Mouse (Mus musculus): Measurements from ENCODE around the gene Kcnj6. TPM values are rescaled to one million over a fixed set of nuclear protein-coding genes. Genes with fewer than 3 reads are reported as not detected.
A peak's percentile ranks its signal among the peaks of the same experiment; 100 is the strongest.
"Not testable (repeated sequence)": the region's sequence is repeated elsewhere in the genome, so short reads cannot be mapped to it uniquely, and the experiment has no call there.

The Kcnj6 gene
- total RNA-seq, 4 experiments from 2014 or later: not detected

DNA sequence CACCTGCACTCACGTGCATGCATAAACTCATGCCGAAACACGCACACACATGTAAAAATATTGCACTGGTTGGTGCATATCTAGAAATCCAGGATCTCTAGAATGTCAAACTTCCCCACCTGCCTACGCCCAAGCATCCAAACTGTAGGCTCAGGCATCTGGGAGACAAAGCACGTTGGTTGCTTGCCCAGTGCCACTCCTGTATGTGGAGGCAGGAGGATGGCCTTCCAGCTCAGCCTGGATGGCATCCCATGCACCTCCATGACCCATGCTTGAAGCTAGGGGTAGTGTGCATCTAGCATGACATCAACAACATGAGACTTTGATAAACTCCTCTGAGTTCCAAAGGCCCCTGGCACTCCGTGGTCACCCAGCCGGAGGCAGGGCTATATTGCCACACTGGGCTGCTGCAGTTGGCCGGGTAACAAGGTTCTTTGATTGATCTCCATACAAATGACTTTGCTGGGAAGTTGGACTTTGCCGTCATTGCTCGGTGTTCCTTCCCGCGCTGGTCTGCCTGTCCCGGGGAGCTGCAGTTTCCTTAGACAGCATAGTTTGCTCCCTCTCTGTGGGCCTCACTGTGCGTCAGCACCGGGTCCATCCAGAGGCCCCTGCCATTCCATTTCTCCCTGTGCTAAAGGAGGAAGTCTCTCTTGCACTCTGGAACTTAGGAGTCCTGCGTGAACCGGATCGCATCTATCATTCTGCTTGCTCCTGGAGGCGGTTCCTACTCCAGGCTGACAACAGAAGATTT lies 144.9 kb downstream of the Kcnj6 start:
- DNase-seq (ENCODE audit: low spot score): no peak

DNA sequence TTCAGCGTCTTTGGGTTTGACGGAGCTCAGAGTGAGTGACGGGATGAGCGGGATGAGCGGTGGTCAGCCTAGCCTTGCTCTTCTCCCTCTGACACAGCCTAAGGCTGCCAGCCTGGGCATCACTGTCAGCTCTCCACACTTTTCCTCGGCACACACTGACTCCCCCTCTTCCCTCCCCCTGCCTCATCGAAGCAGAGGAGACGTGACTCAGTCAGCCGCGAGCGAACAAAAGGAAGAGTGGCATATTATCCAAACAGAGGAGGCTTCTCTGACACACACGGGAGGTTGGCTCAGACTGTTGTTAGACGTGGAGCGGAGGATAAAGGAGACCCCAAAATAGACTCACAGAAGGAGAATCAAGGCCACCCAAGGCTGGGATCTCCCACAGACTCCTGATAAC lies 147.1 kb downstream of the Kcnj6 start:
- no peak for DNase-seq (ENCODE audit: low spot score)

DNA sequence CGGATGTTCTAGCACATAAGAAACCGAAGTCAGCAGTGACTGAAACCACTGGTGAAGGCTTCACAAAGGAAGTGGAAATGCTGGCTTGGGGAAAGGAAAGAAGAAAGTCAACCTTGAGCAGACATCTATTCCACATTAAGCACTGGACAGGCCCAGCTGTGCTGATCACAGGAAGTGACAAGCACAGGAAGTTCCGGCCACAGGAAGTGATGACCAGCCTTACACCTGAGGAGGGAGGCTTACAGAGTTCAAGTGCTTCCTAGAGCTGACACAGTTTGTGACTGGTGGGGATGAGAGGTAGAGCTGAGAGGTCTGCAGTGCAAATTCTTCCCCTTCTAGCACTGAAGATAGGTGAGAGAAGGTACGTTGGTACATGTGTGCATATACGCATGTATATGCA lies 151.5 kb downstream of the Kcnj6 start:
- no peak for DNase-seq (ENCODE audit: low spot score)

DNA sequence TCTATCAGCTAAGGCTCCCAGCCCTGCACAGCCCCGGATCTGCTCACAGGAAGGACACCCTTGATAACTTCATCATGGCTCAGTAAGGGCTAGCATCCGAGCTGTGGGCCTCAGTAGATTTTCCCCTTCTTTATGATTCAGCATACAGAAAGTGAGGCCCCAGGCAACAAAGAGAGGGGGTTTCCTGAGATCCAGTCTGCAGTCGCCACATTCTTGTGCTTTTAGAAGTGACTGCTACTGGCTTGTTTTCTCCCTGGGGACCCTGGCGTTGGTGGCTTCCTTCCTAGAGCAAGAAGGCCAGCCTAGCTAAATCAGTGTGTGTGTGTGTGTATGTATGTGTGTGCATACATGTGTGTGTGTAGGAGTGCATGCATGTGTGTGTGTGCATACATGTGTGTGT lies 152.7 kb downstream of the Kcnj6 start:
- DNase-seq (ENCODE audit: low spot score): no peak

DNA sequence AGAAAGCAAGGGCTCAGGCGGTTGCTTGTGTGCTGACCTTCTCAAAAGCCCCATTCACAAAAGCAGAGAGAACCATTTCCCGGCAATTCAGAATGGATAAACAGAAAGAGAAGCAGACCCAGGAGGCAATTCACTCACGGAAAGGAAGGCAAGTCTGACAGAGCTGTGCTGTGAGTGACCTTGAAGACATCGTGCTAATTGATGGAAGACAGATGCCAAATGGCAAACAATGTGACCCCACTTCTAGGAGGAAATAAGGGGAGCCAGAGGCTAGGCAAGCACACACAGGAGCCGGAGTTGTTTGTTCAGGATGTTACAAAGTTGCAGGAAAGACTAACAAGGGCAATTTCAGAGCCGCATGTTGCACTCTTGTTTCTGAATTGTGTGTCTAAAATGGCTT lies 158.1 kb downstream of the Kcnj6 start:
- DNase-seq (ENCODE audit: low spot score): no peak

DNA sequence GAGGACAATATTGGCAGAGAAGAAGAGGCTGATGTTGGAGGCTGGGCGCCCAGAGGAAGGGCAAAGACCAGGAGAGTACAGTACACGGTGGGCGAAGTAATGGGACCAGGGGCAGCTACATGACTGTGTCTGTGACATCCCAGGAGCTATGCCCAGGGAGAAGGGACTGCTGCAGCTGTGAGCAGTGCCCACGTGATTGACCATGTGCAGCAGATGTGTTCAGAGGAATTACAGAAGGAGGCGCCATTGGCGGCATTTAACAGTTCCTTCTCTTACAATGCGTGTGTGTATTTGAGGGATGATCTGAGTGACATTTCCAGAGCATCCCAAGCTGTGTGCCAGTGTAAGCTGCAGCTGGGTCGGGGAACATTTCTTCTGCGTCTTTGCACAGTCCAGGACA lies 159.6 kb downstream of the Kcnj6 start:
- no peak for DNase-seq (ENCODE audit: low spot score)

DNA sequence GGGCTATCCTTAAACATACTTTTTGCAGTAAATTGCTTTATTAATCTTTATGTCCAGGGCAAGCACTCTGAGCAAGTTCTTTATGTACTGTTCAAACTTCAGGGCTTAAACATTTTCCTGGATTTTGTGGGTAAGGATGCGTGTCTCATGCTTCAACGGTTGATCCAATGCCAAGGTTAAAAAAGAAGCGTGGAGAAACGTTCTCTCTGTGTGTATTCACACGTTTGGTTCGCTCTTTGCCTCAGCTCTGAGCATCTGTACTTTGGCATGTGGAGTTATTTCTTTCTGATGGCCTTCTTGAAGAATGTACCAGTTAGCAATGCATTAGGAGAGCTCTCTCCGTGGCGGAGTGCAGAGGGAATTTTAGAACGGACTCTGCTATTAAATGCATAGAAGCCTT lies 163.0 kb downstream of the Kcnj6 start:
- DNase-seq (ENCODE audit: low spot score): no peak

DNA sequence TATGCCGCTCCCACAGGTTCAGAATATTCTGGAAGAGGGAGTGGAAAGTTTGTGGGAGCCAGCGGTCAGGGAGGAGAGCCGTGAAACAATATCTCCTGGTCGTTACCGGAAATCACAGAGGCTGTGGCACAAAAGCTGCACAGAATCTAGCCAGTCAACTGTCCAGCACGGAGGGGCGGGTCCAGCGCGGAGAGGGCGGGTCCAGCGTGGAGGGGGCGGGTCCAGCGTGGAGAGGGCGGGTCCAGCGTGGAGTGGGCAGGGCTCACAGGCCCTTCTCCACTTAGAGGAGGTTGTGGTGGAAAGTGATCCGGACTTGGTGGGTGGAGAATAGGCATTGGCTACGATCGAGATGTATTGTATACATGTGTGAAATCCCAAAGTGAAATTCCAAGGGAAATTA lies 169.3 kb downstream of the Kcnj6 start:
- DNase-seq (ENCODE audit: low spot score): no peak

DNA sequence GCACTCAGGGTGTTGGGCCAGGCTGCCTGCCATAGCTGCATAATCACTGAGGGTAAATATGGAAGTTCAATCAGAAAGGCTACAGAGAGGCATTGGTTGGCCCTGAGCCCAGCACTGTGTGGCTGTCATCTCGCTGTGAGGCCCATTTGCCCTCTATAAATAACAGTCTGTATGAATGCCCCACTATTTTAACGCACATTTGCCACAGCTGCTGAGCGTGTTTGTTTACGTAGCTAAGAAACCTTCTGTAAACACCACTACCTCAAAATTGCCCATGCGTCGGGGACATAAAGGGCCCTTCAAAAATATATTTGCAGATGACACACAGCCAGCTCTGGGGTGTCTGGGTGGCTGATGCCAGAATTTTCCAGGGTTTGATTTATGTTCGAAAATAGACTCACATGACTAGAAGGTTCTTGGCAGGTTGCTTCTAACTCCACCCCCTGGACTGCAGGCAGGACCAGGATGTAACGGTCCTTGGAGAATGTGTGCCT lies 170.4 kb downstream of the Kcnj6 start:
- DNase-seq (ENCODE audit: low spot score): peak; percentile 65

DNA sequence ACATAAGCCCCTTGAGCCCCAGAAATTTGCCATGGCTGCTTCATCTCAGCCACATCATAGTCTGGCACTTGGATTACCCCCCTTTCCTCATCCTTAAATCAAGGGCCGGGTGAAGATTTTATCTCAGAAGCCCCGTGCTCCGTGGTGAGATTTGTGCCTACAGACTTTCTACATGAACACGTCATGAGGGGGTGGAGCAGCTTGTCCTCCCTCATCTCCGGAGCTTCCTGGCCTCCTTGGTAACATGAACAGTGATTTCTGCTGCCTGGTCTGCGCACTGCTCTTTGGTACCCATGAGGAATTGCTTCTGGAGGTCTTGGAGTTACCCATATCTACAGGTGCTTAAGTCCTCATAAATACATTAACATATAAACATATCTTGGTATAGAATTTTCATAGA lies 172.2 kb downstream of the Kcnj6 start:
- DNase-seq (ENCODE audit: low spot score): no peak

DNA sequence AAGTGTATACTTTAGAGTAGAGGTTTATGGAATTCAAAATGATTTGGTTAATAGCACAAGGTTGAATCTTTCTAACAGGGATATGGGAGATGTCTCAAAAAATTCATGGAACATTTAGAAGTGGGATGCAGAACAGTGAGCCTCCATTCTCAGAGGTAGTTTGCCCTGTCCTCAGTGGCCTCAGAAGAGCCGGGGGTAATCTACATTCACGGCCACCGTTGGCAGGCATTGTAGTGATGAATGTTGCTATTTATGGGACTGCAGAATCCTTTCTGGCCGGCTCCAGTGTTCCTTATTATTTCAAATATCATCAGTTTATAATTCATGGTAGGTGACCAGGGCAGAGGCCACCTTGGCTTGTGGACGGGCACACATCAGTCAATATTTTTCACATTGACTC lies 174.9 kb downstream of the Kcnj6 start:
- peak; percentile 36 for DNase-seq (ENCODE audit: low spot score)

DNA sequence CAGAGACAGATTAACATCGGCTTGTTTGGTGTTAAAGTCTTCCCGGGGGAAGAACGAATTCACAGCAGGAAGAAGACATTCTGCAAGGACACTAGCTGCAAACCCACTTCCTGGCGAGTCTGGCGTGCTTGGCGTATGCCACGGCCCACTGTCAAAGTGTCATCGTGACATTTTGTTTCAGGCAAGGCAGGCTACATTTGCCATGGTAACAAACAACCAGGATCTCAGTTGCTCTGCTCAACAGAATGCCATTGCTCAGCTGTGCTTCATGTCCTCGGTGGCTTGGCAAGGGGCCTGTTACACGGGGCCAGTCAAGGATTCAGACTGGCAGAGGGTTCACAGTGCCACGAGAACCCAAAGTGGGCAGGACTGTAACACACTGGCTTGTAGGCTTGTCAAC lies 175.9 kb downstream of the Kcnj6 start:
- no peak for DNase-seq (ENCODE audit: low spot score)

DNA sequence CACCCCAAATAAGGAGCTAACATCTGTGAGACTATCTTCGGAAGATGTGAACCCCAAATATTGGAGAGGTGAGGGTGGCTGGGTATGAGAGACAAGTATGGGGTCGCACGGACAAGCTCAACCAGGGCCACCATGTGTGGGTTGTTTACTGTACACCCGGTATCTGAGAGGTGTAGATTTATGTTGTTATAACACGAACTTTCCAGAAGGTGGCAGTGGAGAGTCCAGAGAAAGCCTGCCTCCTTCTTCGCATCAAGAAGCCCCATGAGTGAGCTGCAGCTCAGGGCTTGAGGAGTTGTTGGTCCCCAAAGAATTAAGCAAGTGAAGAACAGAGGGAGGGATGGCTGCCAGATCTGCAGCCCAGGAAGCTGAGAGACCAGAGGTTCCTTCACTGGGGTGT lies 181.1 kb downstream of the Kcnj6 start:
- DNase-seq (ENCODE audit: low spot score): peak; percentile 25

DNA sequence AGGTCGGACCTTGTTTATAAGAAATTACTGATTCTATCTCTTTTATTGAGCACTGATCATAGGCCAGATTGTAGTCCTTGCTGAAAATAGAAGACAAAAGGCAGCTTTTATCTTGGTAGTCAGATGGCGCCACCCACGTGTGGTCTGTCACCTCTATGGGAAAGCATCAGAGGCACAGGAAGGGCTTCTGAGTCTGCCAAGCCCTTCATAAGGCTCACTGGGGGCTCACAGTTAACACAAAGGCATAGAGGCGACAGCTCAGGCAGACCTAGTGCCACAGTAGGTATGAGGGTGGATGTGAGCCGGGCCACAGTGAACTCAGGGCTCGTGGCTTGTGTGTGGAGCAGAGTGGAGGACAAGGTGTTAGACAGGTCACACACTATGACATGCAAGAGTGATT lies 181.6 kb downstream of the Kcnj6 start:
- DNase-seq (ENCODE audit: low spot score): no peak

DNA sequence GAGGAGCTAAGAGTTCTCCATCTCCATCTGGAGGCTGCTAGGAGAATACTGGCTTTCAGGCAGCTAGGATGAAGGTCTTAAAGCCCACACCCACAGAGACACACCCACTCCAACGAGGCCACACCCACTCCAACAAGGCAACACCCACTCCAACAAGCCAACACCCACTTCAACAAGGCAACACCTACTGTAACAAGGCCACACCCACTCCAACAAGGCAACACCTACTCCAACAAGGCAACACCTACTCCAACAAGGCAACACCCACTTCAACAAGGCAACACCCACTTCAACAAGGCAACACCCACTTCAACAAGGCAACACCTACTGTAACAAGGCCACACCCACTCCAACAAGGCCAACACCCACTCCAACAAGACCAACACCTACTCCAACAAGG lies 188.2 kb downstream of the Kcnj6 start:
- not testable (repeated sequence) for DNase-seq (ENCODE audit: low spot score)

DNA sequence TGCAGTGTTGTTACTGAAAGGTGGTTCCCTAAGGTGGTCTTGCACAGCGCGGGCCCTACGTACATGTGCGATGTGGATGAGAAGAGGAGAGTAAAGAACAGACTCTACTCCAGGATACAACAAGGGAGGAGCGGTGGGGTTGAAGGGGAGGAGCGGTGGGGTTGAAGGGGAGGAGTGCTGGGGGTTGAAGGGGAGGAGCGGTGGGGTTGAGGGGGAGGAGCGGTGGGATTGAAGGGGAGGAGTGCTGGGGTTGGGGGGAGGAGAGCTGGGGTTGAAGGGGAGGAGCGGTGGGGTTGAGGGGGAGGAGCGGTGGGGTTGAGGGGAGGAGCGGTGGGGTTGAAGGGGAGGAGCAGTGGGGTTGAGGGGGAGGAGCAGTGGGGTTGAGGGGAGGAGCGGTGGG lies 199.3 kb downstream of the Kcnj6 start:
- no peak for DNase-seq (ENCODE audit: low spot score)

DNA sequence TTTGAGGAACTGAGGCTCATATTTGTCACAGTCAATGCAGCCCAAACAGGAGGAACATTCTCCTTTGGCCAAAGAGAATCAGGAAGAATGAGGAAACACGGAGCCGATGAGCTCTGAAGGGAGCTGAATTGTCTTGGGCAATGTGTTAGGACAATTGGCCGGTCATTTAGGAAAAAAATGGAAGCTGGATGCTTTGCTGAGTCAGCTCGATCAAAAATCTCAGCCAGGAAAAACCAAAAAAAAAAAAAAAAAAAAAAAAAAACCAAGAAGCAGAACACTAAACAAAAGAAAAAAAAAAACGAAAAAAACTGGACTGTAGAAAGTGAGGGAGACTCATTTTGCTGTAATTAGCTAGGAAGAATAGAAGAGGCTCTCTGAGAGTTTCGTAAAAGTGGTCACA lies 200.1 kb downstream of the Kcnj6 start:
- no peak for DNase-seq (ENCODE audit: low spot score)

DNA sequence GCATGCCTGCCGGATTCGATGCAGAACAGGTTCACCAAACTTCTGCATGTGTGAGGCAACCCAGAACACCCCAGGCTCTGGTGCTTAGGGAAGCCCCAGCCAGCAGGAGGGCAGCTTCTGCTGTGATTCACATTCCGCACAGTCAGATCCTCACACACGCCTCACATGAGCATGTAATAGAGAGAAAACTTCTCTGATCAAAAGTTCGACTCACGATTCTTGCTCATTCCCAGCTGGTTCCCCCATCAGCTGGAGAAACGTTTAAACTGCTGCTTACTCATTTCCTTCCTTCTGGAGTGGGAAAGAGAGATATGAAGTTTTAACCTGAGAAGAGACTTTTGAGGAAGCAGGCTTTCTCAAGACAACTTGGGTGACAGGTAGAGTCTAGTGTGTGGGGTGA lies 204.5 kb downstream of the Kcnj6 start:
- no peak for DNase-seq (ENCODE audit: low spot score)

DNA sequence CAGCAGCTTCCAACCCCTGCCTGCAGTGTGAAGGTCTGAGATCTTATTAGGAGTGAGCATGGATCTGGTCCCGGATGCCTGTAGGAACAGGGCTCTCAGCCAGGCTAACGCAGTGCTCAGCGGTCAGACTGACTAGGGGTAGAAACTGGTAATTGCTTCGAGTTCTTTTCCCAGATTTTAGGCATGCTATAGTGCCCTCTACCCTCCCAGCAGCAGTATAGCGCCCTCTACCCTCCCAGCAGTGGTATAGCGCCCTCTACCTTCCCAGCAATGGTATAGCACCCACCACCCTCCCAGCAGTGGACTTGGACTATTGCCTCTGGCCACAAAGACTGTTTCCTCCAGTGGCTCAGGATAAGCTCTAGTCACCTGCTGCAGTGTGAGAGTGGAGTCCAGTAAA lies 207.5 kb downstream of the Kcnj6 start:
- peak; percentile 6 for DNase-seq (ENCODE audit: low spot score)

DNA sequence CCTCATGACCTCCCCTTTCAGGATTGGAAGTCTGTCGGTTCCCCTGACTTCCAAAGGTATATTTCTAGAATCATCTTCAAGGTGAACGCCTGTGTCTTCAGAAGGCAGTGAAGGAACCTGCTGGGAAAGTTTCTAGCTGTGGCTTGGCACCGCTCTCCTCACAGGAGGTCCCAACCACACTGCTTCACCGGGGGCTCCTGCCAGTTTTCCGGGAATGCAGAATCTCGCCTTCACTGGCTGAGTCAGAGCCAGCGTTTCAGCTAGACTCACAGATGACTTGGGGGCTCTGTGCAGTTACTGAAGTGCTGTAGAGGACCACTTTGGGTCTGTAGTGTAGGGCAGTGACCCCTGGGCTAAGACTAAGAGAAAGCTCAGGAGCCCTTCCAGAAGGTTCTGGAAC lies 208.8 kb downstream of the Kcnj6 start:
- DNase-seq (ENCODE audit: low spot score): no peak

DNA sequence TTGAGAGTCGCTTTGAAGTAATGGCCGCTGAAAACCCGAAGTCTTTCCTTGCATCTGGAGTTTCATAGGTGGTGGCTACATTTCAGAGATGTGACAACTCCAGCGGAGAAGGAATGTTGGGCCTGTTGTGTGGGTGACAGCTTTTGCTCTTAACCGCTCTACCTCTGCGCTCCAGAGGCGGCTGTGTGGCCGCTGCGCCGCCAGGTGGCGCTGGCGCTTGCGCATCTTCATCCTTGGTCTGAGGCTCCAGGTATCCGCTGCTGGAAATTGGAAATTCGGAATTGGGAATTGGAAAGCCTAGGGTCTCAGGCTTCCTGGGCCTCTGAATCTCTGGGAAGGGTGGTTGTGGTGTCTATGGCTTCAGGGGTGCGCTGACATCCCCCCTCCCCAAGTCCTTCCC lies 209.3 kb downstream of the Kcnj6 start:
- no peak for DNase-seq (ENCODE audit: low spot score)

DNA sequence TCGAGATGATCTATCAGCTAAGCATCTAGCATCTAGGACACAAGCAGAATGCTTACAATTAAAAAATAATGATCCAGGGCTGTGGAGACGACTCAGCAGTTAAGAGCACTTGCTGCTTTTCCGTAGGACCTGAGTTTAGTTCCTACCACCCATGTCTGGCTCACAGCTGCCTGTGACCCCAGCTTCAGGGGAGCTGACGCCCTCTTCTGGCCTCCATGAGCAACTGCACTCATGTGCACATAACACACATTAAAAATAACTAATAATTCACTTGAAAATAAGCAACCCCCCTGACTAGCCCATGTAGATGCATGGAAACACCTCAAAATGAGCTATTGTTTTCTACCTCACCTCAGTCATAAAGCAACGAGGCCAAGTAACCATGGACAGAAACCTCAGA lies 211.6 kb downstream of the Kcnj6 start:
- DNase-seq (ENCODE audit: low spot score): no peak

DNA sequence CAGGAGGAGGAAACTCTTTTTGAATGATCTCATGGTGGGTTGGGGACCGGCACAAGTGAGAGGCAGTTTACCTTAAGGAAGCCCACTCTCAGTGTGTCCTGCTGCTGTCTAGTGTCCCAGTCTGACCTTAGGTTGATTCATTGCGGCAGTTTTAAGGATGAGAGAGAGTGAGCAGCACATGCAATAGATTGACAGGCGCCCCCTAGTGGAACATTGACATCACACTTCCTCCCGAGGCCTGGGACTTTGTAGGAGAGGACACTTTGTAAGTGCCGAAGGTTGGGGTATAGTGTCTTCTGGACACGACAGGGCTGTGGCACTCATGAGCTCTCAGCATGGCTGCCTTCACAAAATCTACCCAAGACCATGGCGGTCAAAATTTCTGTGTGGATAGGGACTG lies 213.8 kb downstream of the Kcnj6 start:
- no peak for DNase-seq (ENCODE audit: low spot score)

Measured in heart, adult 8-10 months (tissue).